Mouse (Mus musculus): ENCODE data around the gene Bnip1.

GRCm38 (mm10) chr17:26749975-26750374 lies 30.9 kb upstream of the Bnip1 start:
- TF ChIP-seq ZKSCAN1 (IDR thresholded peaks at IDR 0.05; ENCODE audit: borderline replicate concordance, low read depth, low read length) = no peak
- no peak for TF ChIP-seq USF1 (IDR thresholded peaks at IDR 0.05; ENCODE audit: low read depth, low read length)
- no peak for TF ChIP-seq EP300 (IDR thresholded peaks at IDR 0.05; ENCODE audit: low read length)
- no peak for TF ChIP-seq MAFK (IDR thresholded peaks at IDR 0.05; ENCODE audit: insufficient replicate concordance, low read length)
- no peak for TF ChIP-seq TBP (conservative IDR thresholded peaks at IDR 0.05; ENCODE audit: low read depth, low read length)
- TF ChIP-seq ETS1 (conservative IDR thresholded peaks at IDR 0.05; ENCODE audit: low read depth, low read length) = no peak
- no peak for TF ChIP-seq CTCF (conservative IDR thresholded peaks at IDR 0.05 in 1 of 2, IDR thresholded peaks at IDR 0.05 in 1 of 2; ENCODE audit: low read depth in 2 of 2, low read length in 2 of 2)
- TF ChIP-seq ZC3H11A (IDR thresholded peaks at IDR 0.05; ENCODE audit: low read depth, low read length) = no peak
- no peak for TF ChIP-seq CHD2 (IDR thresholded peaks at IDR 0.05; ENCODE audit: low read length)
- no peak for TF ChIP-seq SIN3A (IDR thresholded peaks at IDR 0.05; ENCODE audit: low read length)

All from CH12.LX (cell line).